Mouse (Mus musculus) left cerebral cortex, postnatal 25 days (tissue): ENCODE data around the gene D430041D05Rik. TPM values are rescaled to one million over a fixed set of nuclear protein-coding genes. Genes with fewer than 3 reads are reported as not detected.

ENCODE experiments used
- DNase-seq, 2 experiments: peaks; one replicate each; pipeline ENCODE4 v3.0.0; 2022; ENCODE audit warnings: low spot score in 2 of 2, mixed read lengths in 1 of 2
- intact Hi-C: fragments of 180-260 bp; cut with DNase I; formaldehyde crosslinking; loops from one replicate; pipeline ENCODE4 v1.15.1; 2025
- total RNA-seq, 2 experiments: library from RNA; stranded (reverse); gene quantifications; 2 replicates each; pipeline ENCODE4 v1.2.3; 2021

The D430041D05Rik gene
- total RNA-seq, 2 experiments from 2014 or later = 124 to 128 TPM

- no peak for DNase-seq
- intact Hi-C loops = no loop called here
Observed at GRCm38 (mm10) chr2:104359305-104359704, 51.5 kb downstream of the D430041D05Rik start.

GRCm38 (mm10) chr2:104358881-104359280 is 51.9 kb downstream of the D430041D05Rik start:
- no peak for DNase-seq
- intact Hi-C loops = no loop called here

GRCm38 (mm10) chr2:104356531-104356930 is 54.3 kb downstream of the D430041D05Rik start:
- intact Hi-C loops = no loop called here
- peak; percentile 42 to 82 for DNase-seq

GRCm38 (mm10) chr2:104354117-104354516 is 56.7 kb downstream of the D430041D05Rik start:
- intact Hi-C loops = loop anchor here (5.0 kb wide), 1 partner anchor 53 kb away; no protein-coding TSS in a partner anchor

GRCm38 (mm10) chr2:104352204-104352493 is 58.7 kb downstream of the D430041D05Rik start:
- intact Hi-C loops = loop anchor here (5.0 kb wide), 1 partner anchor 55 kb away; no protein-coding TSS in a partner anchor
- DNase-seq = no peak

More at GRCm38 (mm10) chr2:104354117-104354516, 56.7 kb downstream of the D430041D05Rik start:
- no peak for DNase-seq

GRCm38 (mm10) chr2:104351415-104352203 is 59.2 kb downstream of the D430041D05Rik start:
- intact Hi-C loops = loop anchor here (5.0 kb wide), 1 partner anchor 56 kb away; no protein-coding TSS in a partner anchor
- DNase-seq = peak in 1 of 2 experiments; percentile 59

- no peak for DNase-seq
- intact Hi-C loops = no loop called here
Observed at GRCm38 (mm10) chr2:104337619-104338018, 73.2 kb downstream of the D430041D05Rik start.

GRCm38 (mm10) chr2:104335824-104336223 is 75.0 kb downstream of the D430041D05Rik start:
- DNase-seq = no peak
- intact Hi-C loops = no loop called here

- intact Hi-C loops = loop anchor here (5.0 kb wide), 1 partner anchor 73 kb away; no protein-coding TSS in a partner anchor
- peak in 1 of 2 experiments; percentile 65 for DNase-seq
Observed at GRCm38 (mm10) chr2:104333952-104334351, 76.9 kb downstream of the D430041D05Rik start.

- intact Hi-C loops = loop anchor here (5.0 kb wide), 1 partner anchor 75 kb away; no protein-coding TSS in a partner anchor
- no peak for DNase-seq
Observed at GRCm38 (mm10) chr2:104332707-104333106, 78.1 kb downstream of the D430041D05Rik start.

- peak in 1 of 2 experiments; percentile 90 for DNase-seq
- intact Hi-C loops = loop anchor here (5.0 kb wide), 1 partner anchor 76 kb away; no protein-coding TSS in a partner anchor
Observed at GRCm38 (mm10) chr2:104331261-104331660, 79.6 kb downstream of the D430041D05Rik start.

GRCm38 (mm10) chr2:104327116-104327794 is 83.6 kb downstream of the D430041D05Rik start:
- intact Hi-C loops = loop anchor here (10.0 kb wide), 1 partner anchor 152 kb away; no protein-coding TSS in a partner anchor
- peak in 1 of 2 experiments; percentile 81 for DNase-seq

GRCm38 (mm10) chr2:104323773-104324172 is 87.0 kb downstream of the D430041D05Rik start:
- DNase-seq = no peak
- intact Hi-C loops = loop anchor here (5.0 to 10.0 kb wide), 2 partner anchors 96 to 149 kb away; no protein-coding TSS in a partner anchor

- peak in 1 of 2 experiments; percentile 79 for DNase-seq
- intact Hi-C loops = loop anchor here (5.0 to 10.0 kb wide), 2 partner anchors 96 to 149 kb away; no protein-coding TSS in a partner anchor
Observed at GRCm38 (mm10) chr2:104323351-104323750, 87.5 kb downstream of the D430041D05Rik start.

GRCm38 (mm10) chr2:104320061-104320624 is 90.7 kb downstream of the D430041D05Rik start:
- peak in 1 of 2 experiments; percentile 54 for DNase-seq
- intact Hi-C loops = loop anchor here (2.0 to 10.0 kb wide), 3 partner anchors 67 to 145 kb away; no protein-coding TSS in a partner anchor

- intact Hi-C loops = no loop called here
- DNase-seq = peak in 1 of 2 experiments; percentile 31
Observed at GRCm38 (mm10) chr2:104319443-104319842, 91.4 kb downstream of the D430041D05Rik start.

GRCm38 (mm10) chr2:104318881-104319280 is 91.9 kb downstream of the D430041D05Rik start:
- intact Hi-C loops = no loop called here
- DNase-seq = peak; percentile 66 to 89

- no peak for DNase-seq
- intact Hi-C loops = no loop called here
Observed at GRCm38 (mm10) chr2:104318259-104318658, 92.6 kb downstream of the D430041D05Rik start.

GRCm38 (mm10) chr2:104317631-104318030 is 93.2 kb downstream of the D430041D05Rik start:
- intact Hi-C loops = no loop called here

GRCm38 (mm10) chr2:104316483-104316882 is 94.3 kb downstream of the D430041D05Rik start:
- DNase-seq = no peak
- intact Hi-C loops = no loop called here

More at GRCm38 (mm10) chr2:104317631-104318030, 93.2 kb downstream of the D430041D05Rik start:
- DNase-seq = peak in 1 of 2 experiments; percentile 34
